Mouse (Mus musculus) cerebellum, adult 2 months (tissue): ENCODE measurements around the gene Syt8.

Experiments used
- CTCF ChIP-seq: fragments of 200-500 bp; IDR thresholded peaks from 2 replicates; pipeline ENCODE4 v1.5.1; 2011; ENCODE audit warnings: low read depth, mild to moderate bottlenecking, control low read depth, low read length, moderate library complexity, borderline replicate concordance; ENCODE audit not compliant: insufficient read depth
- POLR2A ChIP-seq: fragments of 200-500 bp; IDR thresholded peaks from 2 replicates; pipeline ENCODE4 v1.6.1; 2011; ENCODE audit warnings: low read length, control low read depth, borderline replicate concordance; ENCODE audit not compliant: insufficient read depth

DNA sequence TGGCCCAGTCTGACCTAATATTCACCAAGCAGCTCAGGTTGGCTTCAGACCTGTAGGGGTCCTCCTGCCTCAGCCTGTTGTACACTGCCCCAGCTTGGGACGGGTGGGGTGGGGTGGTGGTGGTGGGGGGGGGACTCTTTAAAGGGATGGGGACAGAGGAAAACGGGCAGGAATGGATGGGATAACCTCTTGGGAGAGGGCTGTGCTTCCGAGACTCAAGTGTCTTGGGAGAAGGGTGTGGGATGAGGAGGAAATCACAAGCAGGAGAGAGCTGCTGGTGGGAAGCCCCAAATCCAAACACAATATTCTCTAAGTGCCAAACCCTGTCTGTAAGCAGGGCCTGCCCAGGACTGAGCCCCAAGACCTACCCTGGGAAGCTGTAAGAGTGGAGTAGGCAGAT, 18.4 kb upstream of the Syt8 start:
- no peak for TF ChIP-seq CTCF
- TF ChIP-seq POLR2A: no peak
